ENCODE assay signal across 30 mouse cellular contexts in the genomic region with DNA sequence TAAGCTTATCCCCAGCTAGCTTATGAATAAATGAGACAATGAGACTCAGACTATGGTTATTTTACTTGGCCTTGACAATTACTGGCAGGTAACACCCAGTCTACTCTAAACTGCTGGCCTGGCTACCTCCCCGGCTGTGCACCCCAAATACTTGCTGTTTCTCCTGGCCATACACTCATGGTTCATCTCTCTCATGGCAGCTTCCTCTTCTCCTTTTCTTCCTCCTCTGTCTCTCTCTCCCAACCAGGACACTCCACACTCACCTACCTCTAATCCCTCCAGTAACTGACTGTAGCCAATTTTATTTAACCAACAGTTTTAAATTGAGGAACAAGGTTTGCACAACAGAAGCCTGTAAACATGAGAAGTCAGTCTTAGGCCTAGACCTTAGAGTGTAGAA. TPM values are rescaled to one million over a fixed set of nuclear protein-coding genes. Genes with fewer than 3 reads are reported as not detected.
"Had no signal": no experiment of that assay in that cellular context is flagged by ENCODE, and none has a peak within 500 bp of the region (broad histone marks: within the 10 kb centered on the region; RNA-seq: fewer than 3 reads in every experiment).

No protein-coding gene starts in this region.

- H3K36me3 ChIP-seq: embryonic facial prominence, embryonic 10.5 days; embryonic facial prominence, embryonic 12.5 days; embryonic facial prominence, embryonic 13.5 days; embryonic facial prominence, embryonic 15.5 days; forebrain, embryonic 10.5 days; forebrain, embryonic 12.5 days; forebrain, embryonic 15.5 days had no signal

- H3K4me3 ChIP-seq: embryonic facial prominence, embryonic 10.5 days; embryonic facial prominence, embryonic 12.5 days; embryonic facial prominence, embryonic 13.5 days; embryonic facial prominence, embryonic 15.5 days; erythroblast, embryonic 14.5 days; forebrain, embryonic 10.5 days; forebrain, embryonic 12.5 days; forebrain, embryonic 13.5 days; forebrain, embryonic 15.5 days; gastrocnemius, adult 2 months; heart, adult 2 months had no signal

- H3K27me3 ChIP-seq: embryonic facial prominence, embryonic 13.5 days; embryonic facial prominence, embryonic 15.5 days; forebrain, embryonic 12.5 days; forebrain, embryonic 13.5 days; forebrain, embryonic 15.5 days had no signal

- ATAC-seq: forebrain, embryonic 13.5 days; forebrain, embryonic 14.5 days; forebrain, embryonic 15.5 days; forebrain, embryonic 16.5 days; forebrain, postnatal 0 days had no signal

- H3K27ac ChIP-seq: embryonic facial prominence, embryonic 10.5 days; embryonic facial prominence, embryonic 12.5 days; embryonic facial prominence, embryonic 13.5 days; embryonic facial prominence, embryonic 15.5 days; forebrain, embryonic 10.5 days; forebrain, embryonic 12.5 days; forebrain, embryonic 13.5 days; forebrain, embryonic 15.5 days; gastrocnemius, adult 2 months; heart, adult 2 months had no signal

- DNase-seq: cerebellum, adult 2 months; cerebellum, adult 8-10 months; cerebellum, adult 9-10 months; cerebellum, adult 9-11 months; cerebellum, postnatal 10 days; cerebellum, postnatal 14 days; cerebellum, postnatal 25 days; cerebellum, postnatal 36 days; embryo, embryonic 11 days; forebrain, postnatal 0 days; gastrocnemius, adult 2 months; gastrocnemius, postnatal 10 days; gastrocnemius, postnatal 14 days; gastrocnemius, postnatal 25 days; gastrocnemius, postnatal 36 days; heart, adult 11 months; heart, adult 18-20 months; heart, adult 2 months had no signal

- H3K4me1 ChIP-seq: embryonic facial prominence, embryonic 10.5 days; embryonic facial prominence, embryonic 12.5 days; embryonic facial prominence, embryonic 13.5 days; embryonic facial prominence, embryonic 15.5 days; forebrain, embryonic 10.5 days; forebrain, embryonic 12.5 days; forebrain, embryonic 13.5 days; forebrain, embryonic 15.5 days had no signal

RNA-seq across cellular contexts. Expression of a gene that starts 45.1 kb away (rescaled TPM):
- total RNA-seq: common myeloid progenitor, adult 5-6 weeks had no signal
- polyA plus RNA-seq: erythroblast, embryonic 14.5 days had no signal
